Comparison of ENCODE assay signal across 13 mouse cellular contexts in the genomic region with DNA sequence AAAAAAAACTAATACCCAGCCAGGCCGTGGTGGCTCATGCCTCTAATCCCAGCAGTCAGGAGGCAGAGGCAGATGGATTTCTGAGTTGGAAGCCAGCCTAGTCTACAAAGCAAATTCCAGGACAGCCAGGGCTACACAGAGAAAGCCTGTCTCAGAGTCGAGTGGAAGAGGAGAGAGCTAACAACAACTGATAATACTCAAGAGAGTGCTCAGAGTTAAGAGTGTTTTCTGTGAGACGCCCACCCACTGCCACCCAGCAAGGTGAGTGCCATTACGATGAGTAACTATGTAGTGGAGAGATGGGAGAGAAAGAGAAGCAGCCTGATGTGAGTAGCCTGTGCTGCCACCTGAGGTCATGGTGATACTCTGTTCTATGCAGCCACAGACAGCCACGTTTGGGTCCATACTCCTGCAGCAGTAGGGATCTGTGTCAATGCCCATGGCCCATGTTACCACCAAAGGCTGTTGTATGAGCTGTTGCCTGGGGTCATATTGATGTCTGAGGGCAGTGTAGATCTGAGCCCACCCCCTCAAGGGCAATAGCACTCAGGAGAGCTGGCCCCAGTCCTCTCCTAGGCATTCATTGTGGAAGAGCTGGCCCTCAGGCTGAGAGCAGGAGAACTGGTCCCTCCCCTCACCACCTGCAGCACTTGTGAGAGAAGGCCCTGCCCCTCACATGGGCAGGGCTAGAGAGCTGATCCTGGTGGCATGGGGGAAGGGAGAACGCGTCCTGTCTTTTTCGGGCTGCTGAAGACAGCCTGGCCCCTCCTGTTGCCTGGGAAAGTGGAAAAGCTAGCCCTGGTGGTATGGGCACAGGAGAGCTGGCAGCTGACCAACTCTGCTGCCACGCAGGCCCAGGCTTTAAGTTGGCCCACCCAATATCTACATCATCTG.
DNase-seq lines count a peak whose midpoint lies in the region; ATAC-seq lines count a peak whose summit lies in the region.
"Had no signal": no experiment of that assay in that cellular context is flagged by ENCODE, and none has a peak within 500 bp of the region (broad histone marks: within the 10 kb centered on the region; RNA-seq: fewer than 3 reads in every experiment).

No protein-coding gene starts in this region.

- H3K9me3 ChIP-seq in kidney, embryonic 15.5 days (replicated peaks): no peaks in the 10 kb centered on the region
- no peaks in the 10 kb centered on the region for H3K9me3 ChIP-seq in midbrain, embryonic 12.5 days
- H3K9me3 ChIP-seq in midbrain, embryonic 10.5 days (replicated peaks): no peaks in the 10 kb centered on the region
- H3K9me3 ChIP-seq in embryonic facial prominence, embryonic 15.5 days (replicated peaks): no peaks in the 10 kb centered on the region
- no peaks in the 10 kb centered on the region for H3K9me3 ChIP-seq in stomach, embryonic 15.5 days
- H3K9me3 ChIP-seq: liver, embryonic 13.5 days had no signal

- 50% methylated on average over 9 of the region's 9 CpGs for WGBS in kidney, embryonic 15.5 days
- WGBS in midbrain, embryonic 12.5 days: 51% methylated on average over 9 of the region's 9 CpGs
- WGBS in midbrain, embryonic 10.5 days: 50% methylated on average over 9 of the region's 9 CpGs
- WGBS in embryonic facial prominence, embryonic 15.5 days: 45% methylated on average over 9 of the region's 9 CpGs
- 45% methylated on average over 9 of the region's 9 CpGs for WGBS in stomach, embryonic 15.5 days

- no peaks in the 10 kb centered on the region for H3K36me3 ChIP-seq in kidney, embryonic 15.5 days
- no peaks in the 10 kb centered on the region for H3K36me3 ChIP-seq in midbrain, embryonic 12.5 days
- no peaks in the 10 kb centered on the region for H3K36me3 ChIP-seq in midbrain, embryonic 10.5 days
- H3K36me3 ChIP-seq in embryonic facial prominence, embryonic 15.5 days: no peaks in the 10 kb centered on the region
- H3K36me3 ChIP-seq in stomach, embryonic 15.5 days: no peaks in the 10 kb centered on the region
- H3K36me3 ChIP-seq: liver, embryonic 13.5 days had no signal

- DNase-seq in kidney, postnatal 36 days: no peak
- no peak for DNase-seq in midbrain, embryonic 10.5 days (ENCODE audit: low spot score)
- DNase-seq in thymus, postnatal 14 days: no peak
- DNase-seq: cerebellum, adult 11-12 months; gastrocnemius, postnatal 36 days; kidney, adult 11 months; liver, embryonic 13.5 days had no signal

- H3K9ac ChIP-seq in kidney, embryonic 15.5 days: no peak overlapping the region
- no peak overlapping the region for H3K9ac ChIP-seq in midbrain, embryonic 12.5 days (replicated peaks)
- no peak overlapping the region for H3K9ac ChIP-seq in embryonic facial prominence, embryonic 15.5 days
- H3K9ac ChIP-seq in stomach, embryonic 15.5 days: no peak overlapping the region
- H3K9ac ChIP-seq: liver, embryonic 13.5 days had no signal

- H3K27ac ChIP-seq in kidney, embryonic 15.5 days: no peak overlapping the region
- no peak overlapping the region for H3K27ac ChIP-seq in midbrain, embryonic 12.5 days (replicated peaks)
- H3K27ac ChIP-seq in midbrain, embryonic 10.5 days (replicated peaks): no peak overlapping the region
- H3K27ac ChIP-seq in embryonic facial prominence, embryonic 15.5 days (replicated peaks): no peak overlapping the region
- no peak overlapping the region for H3K27ac ChIP-seq in stomach, embryonic 15.5 days
- H3K27ac ChIP-seq: liver, embryonic 13.5 days had no signal

- no peak overlapping the region for H3K4me3 ChIP-seq in kidney, embryonic 15.5 days (replicated peaks)
- H3K4me3 ChIP-seq in midbrain, embryonic 12.5 days: no peak overlapping the region
- H3K4me3 ChIP-seq in midbrain, embryonic 10.5 days: no peak overlapping the region
- no peak overlapping the region for H3K4me3 ChIP-seq in embryonic facial prominence, embryonic 15.5 days (replicated peaks)
- H3K4me3 ChIP-seq in stomach, embryonic 15.5 days (replicated peaks): no peak overlapping the region
- H3K4me3 ChIP-seq: liver, embryonic 13.5 days had no signal

- no peaks in the 10 kb centered on the region for H3K27me3 ChIP-seq in kidney, embryonic 15.5 days
- no peaks in the 10 kb centered on the region for H3K27me3 ChIP-seq in midbrain, embryonic 12.5 days
- no peaks in the 10 kb centered on the region for H3K27me3 ChIP-seq in midbrain, embryonic 10.5 days (ENCODE audit: low read depth, poor library complexity, severe bottlenecking)
- no peaks in the 10 kb centered on the region for H3K27me3 ChIP-seq in embryonic facial prominence, embryonic 15.5 days
- no peaks in the 10 kb centered on the region for H3K27me3 ChIP-seq in stomach, embryonic 15.5 days (replicated peaks)
- H3K27me3 ChIP-seq: liver, embryonic 13.5 days had no signal

- H3K4me1 ChIP-seq in kidney, embryonic 15.5 days: no peaks in the 10 kb centered on the region
- H3K4me1 ChIP-seq in midbrain, embryonic 12.5 days: no peaks in the 10 kb centered on the region
- peaks cover 3% of the 10 kb centered on the region; the same call in 1 of the 2 replicates for H3K4me1 ChIP-seq in midbrain, embryonic 10.5 days
- 0 out of 2 replicates have a peak, but pooled peaks cover 5% of the 10 kb centered on the region for H3K4me1 ChIP-seq in embryonic facial prominence, embryonic 15.5 days
- H3K4me1 ChIP-seq in stomach, embryonic 15.5 days: no peaks in the 10 kb centered on the region
- H3K4me1 ChIP-seq: liver, embryonic 13.5 days had no signal

- ATAC-seq in kidney, embryonic 15.5 days (replicated peaks; ENCODE audit: low FRiP score): peak; percentile 56; the same call in 1 of the 2 replicates
- ATAC-seq in midbrain, embryonic 12.5 days (ENCODE audit: low FRiP score, low read depth): 0 out of 2 replicates have a peak, but pooled peaks have one; percentile 30
- ATAC-seq in embryonic facial prominence, embryonic 15.5 days (ENCODE audit: insufficient number of reproducible peaks, low FRiP score, low TSS enrichment, low read depth): peak; percentile 43; the same call in 1 of the 2 replicates
- ATAC-seq in stomach, embryonic 15.5 days (ENCODE audit: insufficient read depth, low FRiP score, low read depth): peak; percentile 83
- ATAC-seq: CD4-positive, CD25-positive, alpha-beta regulatory T cell, adult 4 months had no signal

- H3K4me2 ChIP-seq in kidney, embryonic 15.5 days: no peak overlapping the region
- H3K4me2 ChIP-seq in midbrain, embryonic 12.5 days (replicated peaks): no peak overlapping the region
- H3K4me2 ChIP-seq in embryonic facial prominence, embryonic 15.5 days (replicated peaks): no peak overlapping the region
- no peak overlapping the region for H3K4me2 ChIP-seq in stomach, embryonic 15.5 days
- H3K4me2 ChIP-seq: heart, embryonic 11.5 days; liver, embryonic 13.5 days had no signal

Comparison
In these comparisons a context has a peak if more than half of its experiments do, and no peak if none do; other contexts are left out.
1. ATAC-seq: peak in every context shown above with its lines; median percentile 83 in stomach, embryonic 15.5 days; 56 in kidney, embryonic 15.5 days; 43 in embryonic facial prominence, embryonic 15.5 days; 30 in midbrain, embryonic 12.5 days.